Mouse (Mus musculus): ENCODE measurements at regions not wholly inside any gene's neighbourhood (a gene's known extent, or its start where the extent isn't known, plus 50 kb on each side); places are given as distances from the start of the nearest gene placed in this dataset.

DNA sequence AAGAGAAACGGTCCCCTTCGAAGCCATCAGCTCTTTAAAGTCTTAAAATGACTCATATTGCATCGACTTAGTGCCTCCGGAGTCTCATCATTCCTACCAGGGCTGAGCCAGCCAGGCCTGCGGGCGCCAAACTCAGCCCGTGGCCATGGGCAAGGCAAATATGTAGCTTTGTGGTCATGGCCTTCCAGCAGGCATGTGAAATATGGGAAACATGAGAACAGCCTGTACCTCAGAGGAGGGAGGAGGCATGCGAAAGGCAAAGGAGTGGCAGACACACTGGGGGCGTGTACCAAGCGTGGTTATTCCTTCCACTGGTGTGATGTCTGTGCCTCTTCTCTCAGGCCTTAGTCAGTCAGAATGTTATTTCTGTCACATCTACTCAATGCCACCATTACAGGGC is 706.3 kb upstream of the Car8 start:
- no peak for DNase-seq

DNA sequence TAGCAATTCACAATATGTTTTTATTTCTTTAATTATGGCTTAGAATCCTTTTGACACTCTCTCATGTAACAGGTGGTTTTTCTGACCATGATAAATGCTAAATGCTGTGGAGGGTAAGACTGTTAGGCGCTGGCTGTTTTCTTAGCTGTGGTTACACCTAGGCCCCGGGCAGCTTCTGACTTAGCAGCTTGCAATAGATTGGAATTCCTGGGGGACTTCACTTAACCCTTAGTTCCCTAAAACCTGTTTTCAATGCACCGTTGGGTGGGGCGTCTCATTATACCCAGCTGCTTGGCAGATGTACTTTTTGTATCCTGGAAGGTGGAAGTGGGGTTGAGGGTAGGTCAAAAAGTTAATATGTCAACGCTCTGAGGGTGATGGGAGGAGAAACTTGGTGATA is 704.2 kb upstream of the Car8 start:
- no peak for DNase-seq

DNA sequence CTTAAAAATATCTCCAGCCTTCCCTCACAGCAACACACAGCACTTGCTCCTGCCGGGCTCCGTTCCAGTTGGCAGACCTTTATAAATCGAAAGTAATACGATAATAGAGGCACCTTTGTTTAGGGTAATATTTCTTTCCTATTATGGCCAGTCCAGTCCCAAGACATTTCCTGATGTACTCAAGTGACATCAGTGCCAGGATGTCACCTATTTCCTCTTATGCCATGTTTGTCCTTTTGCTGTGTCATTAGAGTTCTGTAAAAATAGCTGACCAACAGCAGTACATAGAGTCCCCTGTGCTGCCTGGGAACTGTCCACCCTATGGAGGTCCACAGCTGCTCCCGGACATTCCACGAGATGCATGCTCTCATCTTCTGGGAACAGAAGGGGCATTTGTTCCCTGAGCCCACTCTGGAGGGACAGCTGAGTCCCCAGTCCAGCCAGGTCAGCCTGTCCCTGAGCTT is 700.1 kb upstream of the Car8 start:
- peak; percentile 50 to 53 for DNase-seq

GRCm38 (mm10) chr4:8935899-8936298 is 697.1 kb upstream of the Car8 start:
- no peak for DNase-seq

DNA sequence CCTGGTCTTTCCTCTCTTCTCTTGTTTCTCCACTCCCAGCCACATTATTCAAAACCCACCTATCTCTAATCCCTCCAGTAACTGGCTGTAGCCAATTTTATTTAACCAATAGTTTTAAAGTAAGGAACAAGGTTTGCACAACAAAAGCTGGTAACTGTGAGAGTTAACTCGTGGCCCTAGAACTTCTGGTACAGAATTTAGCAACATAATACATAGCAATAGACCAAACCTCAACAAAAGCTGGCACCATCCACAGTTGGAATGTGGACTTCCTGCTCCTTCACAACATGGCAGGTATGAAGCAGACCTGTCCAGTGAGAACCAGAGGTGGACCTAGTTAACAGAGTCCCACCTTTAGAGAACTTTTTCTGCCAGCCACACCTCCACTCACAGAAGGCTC is 695.7 kb upstream of the Car8 start:
- no peak for DNase-seq

GRCm38 (mm10) chr4:8929346-8929745 is 690.5 kb upstream of the Car8 start:
- DNase-seq = no peak

- DNase-seq = no peak
These were observed 689.9 kb upstream of the Car8 start for GRCm38 (mm10) chr4:8928551-8929305.

DNA sequence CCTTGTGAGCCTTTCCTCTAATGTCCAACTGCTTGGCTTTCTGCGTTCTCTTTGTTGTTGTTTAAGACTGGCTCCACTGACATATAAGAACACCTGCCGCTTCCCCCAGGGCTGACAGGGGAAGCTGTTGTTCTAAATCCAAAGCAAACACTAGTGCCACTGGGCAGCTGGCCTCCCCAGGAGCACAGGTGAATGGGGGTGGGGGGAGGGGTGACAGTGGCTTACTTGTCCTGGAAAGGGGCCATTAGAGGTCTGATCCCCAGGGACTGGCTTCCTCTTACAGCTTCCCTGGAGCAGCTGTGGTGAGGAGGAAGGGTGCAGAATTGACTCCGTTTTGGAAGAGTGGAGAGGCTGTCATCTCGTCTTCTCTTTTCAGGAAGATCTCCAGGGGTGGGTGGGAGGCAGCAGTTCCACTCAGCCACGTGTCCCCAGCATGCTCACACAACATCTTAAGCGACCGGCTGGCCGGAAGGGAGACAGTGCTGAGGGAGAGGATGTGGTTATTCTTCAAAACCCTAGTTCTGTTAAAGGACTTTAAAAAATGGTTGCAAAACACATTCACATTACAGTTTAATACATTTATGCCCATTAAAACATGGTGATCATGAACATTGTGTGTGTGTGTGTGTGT is 688.5 kb upstream of the Car8 start:
- DNase-seq = no peak

DNA sequence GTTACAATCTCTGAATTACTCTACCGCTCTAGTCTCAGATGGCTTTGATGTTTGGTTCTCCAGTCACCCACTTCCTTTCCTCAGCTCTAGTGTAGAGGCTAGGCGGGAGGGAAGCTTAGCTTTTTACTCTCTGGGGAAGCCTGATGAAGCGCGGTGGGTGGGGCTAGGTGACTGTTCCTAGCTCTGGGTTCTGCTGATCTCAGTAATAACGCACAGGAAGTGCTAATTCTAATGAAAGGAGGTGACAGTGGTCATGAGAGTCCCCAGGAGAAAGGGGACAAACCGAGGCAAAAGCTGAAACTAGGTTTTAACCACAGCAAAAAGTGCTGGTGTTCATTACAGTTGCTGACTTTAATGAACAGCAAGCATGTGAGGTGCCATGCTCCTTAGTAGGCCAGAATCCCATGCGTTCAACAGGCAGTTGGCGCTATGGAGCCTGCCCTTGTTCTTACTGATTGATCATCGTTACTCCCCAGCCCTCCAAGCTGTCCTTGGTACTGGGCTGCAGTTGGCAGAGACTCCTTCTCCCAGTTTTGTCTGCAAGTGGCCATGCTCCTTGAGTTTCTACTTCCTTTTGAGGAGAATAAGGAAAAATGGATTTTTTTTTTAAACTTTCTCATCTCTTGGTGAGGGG is 687.9 kb upstream of the Car8 start:
- no peak for DNase-seq

GRCm38 (mm10) chr4:8922695-8923363 is 684.0 kb upstream of the Car8 start:
- no peak for DNase-seq

- no peak for DNase-seq
These were observed 682.9 kb upstream of the Car8 start for GRCm38 (mm10) chr4:8921477-8922385.

DNA sequence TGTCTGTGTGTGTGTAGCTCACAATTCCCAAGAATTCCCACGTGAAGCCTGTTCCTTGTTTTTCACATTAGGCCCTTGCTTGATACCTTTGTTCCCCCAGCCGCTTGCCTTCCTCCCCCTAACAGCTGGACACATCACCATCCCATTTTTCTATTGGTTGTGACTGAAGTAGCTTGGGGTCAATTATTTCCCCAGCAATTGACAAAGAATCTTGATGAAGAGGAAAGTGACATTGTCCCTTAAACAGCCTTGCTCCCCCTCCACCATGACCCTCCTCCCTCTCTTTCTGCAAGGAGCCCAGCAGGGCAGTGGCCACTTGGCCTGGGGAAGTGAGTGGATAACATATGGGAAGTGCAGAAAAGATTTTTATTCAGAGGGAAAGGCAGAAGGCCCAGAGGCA is 681.5 kb upstream of the Car8 start:
- no peak for DNase-seq

GRCm38 (mm10) chr4:8919366-8919984 is 680.6 kb upstream of the Car8 start:
- DNase-seq = no peak
